Mouse (Mus musculus) neural tube, embryonic 14.5 days (tissue): ENCODE measurements around the gene Ifitm7. TPM values are rescaled to one million over a fixed set of nuclear protein-coding genes. Genes with fewer than 3 reads are reported as not detected.
A peak's percentile ranks its signal among the peaks of the same experiment; 100 is the strongest.
"Not testable (repeated sequence)": the region's sequence is repeated elsewhere in the genome, so short reads cannot be mapped to it uniquely, and the experiment has no call there.

Source experiments
- ATAC-seq: fragments of 200-750 bp; cut with Nextera tagmentation; 2 replicates; pipeline ENCODE4 v1.8.0; 2017; ENCODE audit warnings: low read depth, mild to moderate bottlenecking, moderate TSS enrichment, moderate library complexity
- H3K27ac ChIP-seq: fragments of 300-500 bp; sonication (generic); 2 replicates; pipeline ENCODE4 v1.5.1; 2014; ENCODE audit warnings: low read depth, mild to moderate bottlenecking, control low read depth, low read length, moderate library complexity, mixed read lengths
- H3K27me3 ChIP-seq: fragments of 300-500 bp; sonication (generic); 2 replicates; pipeline ENCODE4 v1.6.1; 2014; ENCODE audit warnings: low read length; ENCODE audit not compliant: control insufficient read depth, insufficient read depth
- H3K36me3 ChIP-seq: fragments of 300-500 bp; sonication (generic); 2 replicates; pipeline ENCODE4 v1.6.1; 2014; ENCODE audit warnings: low read length, mixed read lengths; ENCODE audit not compliant: control insufficient read depth, insufficient read depth
- H3K4me1 ChIP-seq: fragments of 300-500 bp; sonication (generic); 2 replicates; pipeline ENCODE4 v1.6.1; 2014; ENCODE audit warnings: low read length; ENCODE audit not compliant: control insufficient read depth, insufficient read depth
- H3K4me2 ChIP-seq: fragments of 300-500 bp; sonication (generic); 2 replicates; pipeline ENCODE4 v1.6.1; 2014; ENCODE audit warnings: mild to moderate bottlenecking, low read depth, low read length, control low read depth
- H3K4me3 ChIP-seq: fragments of 300-500 bp; sonication (generic); 2 replicates; pipeline ENCODE4 v1.5.1; 2014; ENCODE audit warnings: low read depth, low read length, control low read depth, mixed read lengths
- H3K9ac ChIP-seq: fragments of 300-500 bp; sonication (generic); replicated peaks from 2 replicates; pipeline ENCODE4 v1.6.1; 2014; ENCODE audit warnings: low read depth, mild to moderate bottlenecking, control low read depth, low read length, mixed read lengths
- H3K9me3 ChIP-seq: fragments of 300-500 bp; sonication (generic); 2 replicates; pipeline ENCODE4 v1.6.1; 2016; ENCODE audit warnings: low read length; ENCODE audit not compliant: control insufficient read depth
- WGBS: fragments of 180-500 bp; shearing (Covaris S2); extraction: QIAGEN DNeasy Blood & Tissue Kit; methylation state at CpG from one replicate; pipeline ENCODE4 v1.1.7; 2014; 5-methylcytosine and 5-hydroxymethylcytosine counted together
- polyA plus RNA-seq: library from polyadenylated mRNA; unstranded; fragments of >200 nt; fragmentation: Nextera tagmentation; extraction: Ambion mirVana; gene quantifications from 2 replicates; pipeline ENCODE4 v1.2.1, GENCODE M21; 2014

The Ifitm7 gene
- polyA plus RNA-seq, 1 experiment from 2014 or later = 1.3 TPM

DNA sequence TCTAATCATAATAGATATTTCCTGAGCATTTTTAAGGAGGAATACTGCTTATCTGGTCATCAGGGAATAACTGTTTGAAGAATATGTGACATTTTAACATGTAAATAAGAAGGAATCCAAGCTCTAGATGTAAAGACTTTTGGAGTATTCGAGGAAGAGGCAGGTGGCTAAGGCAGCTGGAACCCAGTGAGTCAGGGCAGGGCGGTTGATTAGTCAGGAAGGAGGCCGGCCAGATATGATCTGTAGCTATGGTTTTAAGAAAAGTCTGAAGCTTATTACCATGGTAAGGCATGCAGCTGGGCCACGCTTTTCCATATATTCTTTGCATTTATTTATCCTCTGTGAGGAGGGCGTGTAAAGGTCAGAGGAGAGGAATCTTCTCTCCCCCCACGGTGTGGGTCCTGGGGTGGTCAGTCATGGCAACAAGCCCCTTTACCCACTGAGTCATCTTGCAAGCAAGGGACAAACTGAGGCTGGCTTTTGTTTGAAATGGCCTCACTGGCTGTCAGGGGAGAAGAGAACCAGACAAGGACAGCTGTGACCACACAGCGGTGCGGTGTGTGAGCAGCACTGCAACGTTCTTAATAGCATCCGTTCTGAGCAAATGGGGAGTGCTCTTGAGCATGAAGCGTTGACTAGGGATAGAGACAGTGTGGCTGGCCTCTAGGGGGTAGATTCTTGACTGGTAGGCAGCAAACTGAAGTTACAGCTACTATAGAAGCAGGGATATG is 6.0 kb upstream of the Ifitm7 start:
- no peak overlapping the region for H3K27ac ChIP-seq
- no peak for ATAC-seq
- H3K36me3 ChIP-seq = no peaks in the 10 kb centered on the region
- no peak overlapping the region for H3K9ac ChIP-seq
- no peaks in the 10 kb centered on the region for H3K27me3 ChIP-seq
- H3K9me3 ChIP-seq = no peaks in the 10 kb centered on the region
- H3K4me3 ChIP-seq = no peak overlapping the region
- H3K4me2 ChIP-seq = no peak overlapping the region
- H3K4me1 ChIP-seq = peaks cover 5% of the 10 kb centered on the region; the same call in 1 of the 2 replicates
- WGBS = 84% methylated on average over 11 of the region's 11 CpGs

- H3K27me3 ChIP-seq = no peaks in the 10 kb centered on the region
- H3K36me3 ChIP-seq = no peaks in the 10 kb centered on the region
- peak overlapping the region; percentile 62 for H3K4me3 ChIP-seq
- WGBS = 27% methylated on average over 3 of the region's 3 CpGs
- H3K4me1 ChIP-seq = peaks cover 5% of the 10 kb centered on the region; the same call in 1 of the 2 replicates
- peak overlapping the region; percentile 90 for H3K27ac ChIP-seq
- H3K4me2 ChIP-seq = peak overlapping the region; percentile 57
- H3K9me3 ChIP-seq = no peaks in the 10 kb centered on the region
- ATAC-seq = peak; percentile 74
- peak overlapping the region; percentile 86 for H3K9ac ChIP-seq
These were observed 503 bp downstream of the Ifitm7 start for GRCm38 (mm10) chr16:13986197-13986573.

DNA sequence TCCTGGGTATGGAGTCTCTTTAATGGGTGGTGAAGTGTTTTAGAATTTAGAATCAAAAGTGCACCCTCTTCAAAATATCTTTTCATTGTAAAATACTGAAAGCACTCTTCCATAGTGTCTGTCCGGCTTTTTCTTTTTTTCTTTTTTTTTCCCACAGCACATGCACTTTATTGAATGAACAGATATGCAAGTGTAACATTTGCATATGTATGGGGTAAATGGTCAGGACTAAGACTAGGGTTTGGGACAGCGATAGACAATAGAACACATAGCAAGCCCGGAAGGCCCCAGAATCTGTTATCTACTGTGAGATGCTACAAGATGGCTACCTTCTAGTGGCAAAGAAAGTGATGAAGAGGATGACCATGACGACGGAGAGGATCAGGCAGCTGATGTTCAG is 3.5 kb downstream of the Ifitm7 start:
- Histone ChIP-seq H3K27me3 (no peaks in the 10 kb centered on the region), H3K36me3 (no peaks in the 10 kb centered on the region), H3K4me3 (no peak overlapping the region), H3K9me3 (no peaks in the 10 kb centered on the region), H3K9ac (no peak overlapping the region), H3K4me2 (no peak overlapping the region), H3K4me1 (no peaks in the 10 kb centered on the region), H3K27ac (no peak overlapping the region)
- ATAC-seq = no peak
- 85% methylated on average over 5 of the region's 5 CpGs for WGBS

DNA sequence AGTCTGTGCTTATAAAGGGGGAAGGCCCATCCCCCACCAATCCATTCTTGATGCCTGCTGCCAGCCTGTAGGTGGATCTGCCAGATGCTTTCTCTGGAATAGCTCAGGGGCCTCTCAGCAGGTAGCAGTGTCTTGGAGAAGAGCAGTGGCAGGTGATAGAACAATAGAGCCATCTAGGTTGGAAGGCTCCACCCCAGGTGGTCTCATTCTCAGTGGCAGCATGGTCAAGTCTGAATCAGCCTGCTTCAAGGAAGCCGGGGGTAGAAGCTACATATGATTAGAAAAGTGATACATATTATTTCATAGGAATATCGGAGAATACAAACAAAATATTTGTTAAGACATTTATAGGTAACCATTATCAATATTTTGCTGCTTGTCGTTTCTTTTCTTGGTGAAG is 5.0 kb downstream of the Ifitm7 start:
- not testable (repeated sequence) for H3K9me3 ChIP-seq, H3K4me3 ChIP-seq, H3K4me2 ChIP-seq, H3K4me1 ChIP-seq, H3K9ac ChIP-seq, H3K27ac ChIP-seq, H3K36me3 ChIP-seq, H3K27me3 ChIP-seq, ATAC-seq
- WGBS = 80% methylated on average over 3 of the region's 3 CpGs

- 60% methylated on average over 1 of the region's 1 CpGs for WGBS
- H3K36me3 ChIP-seq, H3K4me2 ChIP-seq, H3K27ac ChIP-seq, H3K4me1 ChIP-seq, H3K9me3 ChIP-seq, ATAC-seq, H3K9ac ChIP-seq, H3K27me3 ChIP-seq, H3K4me3 ChIP-seq: not testable (repeated sequence)
These were observed 9.7 kb downstream of the Ifitm7 start for GRCm38 (mm10) chr16:13977026-13977425.

- H3K36me3 ChIP-seq, H3K27ac ChIP-seq, H3K9ac ChIP-seq, H3K4me1 ChIP-seq, H3K4me2 ChIP-seq, H3K9me3 ChIP-seq, H3K4me3 ChIP-seq, ATAC-seq, H3K27me3 ChIP-seq: not testable (repeated sequence)
- 66% methylated on average over 4 of the region's 4 CpGs for WGBS
These were observed 10.3 kb downstream of the Ifitm7 start for GRCm38 (mm10) chr16:13976358-13976896.

- ATAC-seq = no peak
- WGBS = 94% methylated on average over 7 of the region's 8 CpGs
- no peak overlapping the region for H3K4me2 ChIP-seq
- H3K9me3 ChIP-seq = no peaks in the 10 kb centered on the region
- no peaks in the 10 kb centered on the region for H3K27me3 ChIP-seq
- H3K4me1 ChIP-seq = no peaks in the 10 kb centered on the region
- no peaks in the 10 kb centered on the region for H3K36me3 ChIP-seq
- no peak overlapping the region for H3K9ac ChIP-seq
- H3K4me3 ChIP-seq = no peak overlapping the region
- H3K27ac ChIP-seq = no peak overlapping the region
These were observed 14.6 kb downstream of the Ifitm7 start for GRCm38 (mm10) chr16:13972051-13972450.

DNA sequence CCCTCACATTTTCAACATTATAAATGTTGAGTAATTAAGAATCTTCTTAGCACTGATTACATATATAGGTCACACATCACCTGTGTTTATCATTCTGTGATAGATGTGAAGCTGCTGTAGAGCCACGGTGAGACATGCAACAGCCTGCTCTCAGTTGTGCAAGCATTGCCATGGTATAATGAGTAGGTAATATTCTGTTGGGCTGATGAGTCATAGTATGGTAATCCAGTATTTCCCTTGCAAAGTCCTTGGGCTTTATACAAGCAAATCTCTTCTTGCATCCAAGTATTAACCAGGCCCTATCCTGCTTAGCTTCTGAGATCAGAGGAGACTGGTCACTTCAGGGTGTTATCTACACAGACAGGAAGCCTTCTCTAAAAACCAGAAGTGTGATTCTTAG is 17.6 kb downstream of the Ifitm7 start:
- Histone ChIP-seq H3K4me1 (no peaks in the 10 kb centered on the region), H3K27ac (no peak overlapping the region), H3K27me3 (no peaks in the 10 kb centered on the region), H3K36me3 (no peaks in the 10 kb centered on the region), H3K9ac (no peak overlapping the region), H3K4me2 (no peak overlapping the region), H3K9me3 (no peaks in the 10 kb centered on the region), H3K4me3 (no peak overlapping the region)
- ATAC-seq = no peak
- WGBS = 88% methylated on average over 1 of the region's 1 CpGs

GRCm38 (mm10) chr16:13962053-13962452 is 24.6 kb downstream of the Ifitm7 start:
- Histone ChIP-seq H3K9ac (no peak overlapping the region), H3K4me3 (no peak overlapping the region), H3K4me1 (no peaks in the 10 kb centered on the region), H3K9me3 (no peaks in the 10 kb centered on the region), H3K36me3 (no peaks in the 10 kb centered on the region), H3K4me2 (no peak overlapping the region), H3K27me3 (no peaks in the 10 kb centered on the region), H3K27ac (no peak overlapping the region)
- 33% methylated on average over 1 of the region's 1 CpGs for WGBS
- no peak for ATAC-seq
